Mouse (Mus musculus) forebrain, embryonic 16.5 days (tissue): Measurements from ENCODE around the gene 1700012P22Rik. TPM values are rescaled to one million over a fixed set of nuclear protein-coding genes. Genes with fewer than 3 reads are reported as not detected.

Source experiments
- polyA plus RNA-seq: library from polyadenylated mRNA; unstranded; fragments of >200 nt; fragmentation: Nextera tagmentation; extraction: Ambion mirVana; gene quantifications from 2 replicates; pipeline ENCODE4 v1.2.1, GENCODE M21; 2015

The 1700012P22Rik gene
- polyA plus RNA-seq, 1 experiment from 2014 or later, result not detected

Other genes starting within 250 kb of the 1700012P22Rik start
- not detected in 2 replicates for gene Oog2, start 248.1 kb downstream of the 1700012P22Rik start, polyA plus RNA-seq
- gene C87977, start 225.5 kb downstream of the 1700012P22Rik start, polyA plus RNA-seq, result not detected in 2 replicates
- gene Pramel5, start 158.3 kb downstream of the 1700012P22Rik start, polyA plus RNA-seq, result not detected in 2 replicates
- not detected in 2 replicates for gene Gm13128, start 108.5 kb downstream of the 1700012P22Rik start, polyA plus RNA-seq
- gene Gm13119, start 80.8 kb downstream of the 1700012P22Rik start, polyA plus RNA-seq, result not detected in 2 replicates
- gene Pramef20, start 60.8 kb downstream of the 1700012P22Rik start, polyA plus RNA-seq, result not detected in 2 replicates
- gene Pramef12, start 30.3 kb downstream of the 1700012P22Rik start, polyA plus RNA-seq, result not detected in 2 replicates
- not detected in 2 replicates for gene Gm9944, start 14.5 kb upstream of the 1700012P22Rik start, polyA plus RNA-seq
- not detected in 2 replicates for gene Aadacl3, start 25.0 kb upstream of the 1700012P22Rik start, polyA plus RNA-seq
- not detected in 2 replicates for gene 9430007A20Rik, start 81.0 kb upstream of the 1700012P22Rik start, polyA plus RNA-seq
- gene Gm13124, start 126.4 kb upstream of the 1700012P22Rik start, polyA plus RNA-seq, result not detected in 2 replicates
- gene Aadacl4, start 174.9 kb upstream of the 1700012P22Rik start, polyA plus RNA-seq, result not detected in 2 replicates
- not detected in 2 replicates for gene Gm436, start 247.6 kb upstream of the 1700012P22Rik start, polyA plus RNA-seq